Mouse (Mus musculus) limb, embryonic 14.5 days (tissue): ENCODE measurements around the gene Emd. TPM values are rescaled to one million over a fixed set of nuclear protein-coding genes. Genes with fewer than 3 reads are reported as not detected.
"Not testable (repeated sequence)": the region's sequence is repeated elsewhere in the genome, so short reads cannot be mapped to it uniquely, and the experiment has no call there.

ENCODE experiments used
- ATAC-seq: fragments of 200-750 bp; cut with Nextera tagmentation; 2 replicates; pipeline ENCODE4 v1.8.0; 2017; ENCODE audit warnings: low read depth, moderate number of reproducible peaks, moderate TSS enrichment; ENCODE audit not compliant: low FRiP score
- DNase-seq: peaks from one replicate; pipeline ENCODE4 v3.0.0-alpha.2; 2015; ENCODE audit warnings: low spot score
- H3K27ac ChIP-seq: fragments of 300-500 bp; sonication (generic); replicated peaks from 2 replicates; pipeline ENCODE4 v1.5.1; 2014; ENCODE audit warnings: low read depth, mild to moderate bottlenecking, low read length, moderate library complexity, mixed read lengths
- H3K27me3 ChIP-seq: fragments of 300-500 bp; sonication (generic); 2 replicates; pipeline ENCODE4 v1.6.1; 2014; ENCODE audit warnings: low read length, mixed read lengths; ENCODE audit not compliant: control insufficient read depth, insufficient read depth
- H3K36me3 ChIP-seq: fragments of 300-500 bp; sonication (generic); 2 replicates; pipeline ENCODE4 v1.6.1; 2014; ENCODE audit warnings: mild to moderate bottlenecking, low read length, moderate library complexity, mixed read lengths; ENCODE audit not compliant: control insufficient read depth, insufficient read depth
- H3K4me1 ChIP-seq: fragments of 300-500 bp; sonication (generic); 2 replicates; pipeline ENCODE4 v1.6.1; 2014; ENCODE audit warnings: antibody characterized with exemption, low read length, mixed read lengths; ENCODE audit not compliant: control insufficient read depth, insufficient read depth
- H3K4me2 ChIP-seq: fragments of 300-500 bp; sonication (generic); replicated peaks from 2 replicates; pipeline ENCODE4 v1.6.1; 2014; ENCODE audit warnings: low read depth, mild to moderate bottlenecking, low read length, moderate library complexity; ENCODE audit not compliant: severe bottlenecking
- H3K4me3 ChIP-seq: fragments of 300-500 bp; sonication (generic); replicated peaks from 2 replicates; pipeline ENCODE4 v1.5.1; 2014; ENCODE audit warnings: low read length
- H3K9ac ChIP-seq: fragments of 300-500 bp; sonication (generic); 2 replicates; pipeline ENCODE4 v1.6.1; 2014; ENCODE audit warnings: mild to moderate bottlenecking, low read depth, low read length, moderate library complexity; ENCODE audit not compliant: severe bottlenecking
- H3K9me3 ChIP-seq: fragments of 300-500 bp; sonication (generic); 2 replicates; pipeline ENCODE4 v1.6.1; 2016; ENCODE audit warnings: low read length; ENCODE audit not compliant: control insufficient read depth
- POLR2A ChIP-seq: fragments of 200-500 bp; IDR thresholded peaks from 2 replicates; pipeline ENCODE4 v1.8.0; 2012; ENCODE audit warnings: inconsistent platforms, mild to moderate bottlenecking, moderate library complexity, borderline replicate concordance; ENCODE audit not compliant: insufficient read depth, insufficient read length; ENCODE audit errors: extremely low read depth
- WGBS: fragments of 180-500 bp; shearing (Covaris S2); extraction: QIAGEN DNeasy Blood & Tissue Kit; methylation state at CpG from one replicate; pipeline ENCODE4 v1.1.7; 2014; 5-methylcytosine and 5-hydroxymethylcytosine counted together
- polyA plus RNA-seq, 2 experiments: library from polyadenylated mRNA; depleted of rRNA in 1 of 2; stranded (reverse) in 1 of 2; unstranded in 1 of 2; fragments of >200 nt; fragmentation: Nextera tagmentation in 1 of 2; extraction: Ambion mirVana in 1 of 2; gene quantifications; 2 replicates each; pipeline versions ENCODE4 v1.2.1 to v1.2.3; 2012 to 2014

The Emd gene
- polyA plus RNA-seq (2012; rRNA removed), result 107 and 143 TPM in 2 replicates
- 28.0 and 30.4 TPM in 2 replicates for polyA plus RNA-seq (2014; fragmentation: Nextera tagmentation; extraction: Ambion mirVana)

DNA sequence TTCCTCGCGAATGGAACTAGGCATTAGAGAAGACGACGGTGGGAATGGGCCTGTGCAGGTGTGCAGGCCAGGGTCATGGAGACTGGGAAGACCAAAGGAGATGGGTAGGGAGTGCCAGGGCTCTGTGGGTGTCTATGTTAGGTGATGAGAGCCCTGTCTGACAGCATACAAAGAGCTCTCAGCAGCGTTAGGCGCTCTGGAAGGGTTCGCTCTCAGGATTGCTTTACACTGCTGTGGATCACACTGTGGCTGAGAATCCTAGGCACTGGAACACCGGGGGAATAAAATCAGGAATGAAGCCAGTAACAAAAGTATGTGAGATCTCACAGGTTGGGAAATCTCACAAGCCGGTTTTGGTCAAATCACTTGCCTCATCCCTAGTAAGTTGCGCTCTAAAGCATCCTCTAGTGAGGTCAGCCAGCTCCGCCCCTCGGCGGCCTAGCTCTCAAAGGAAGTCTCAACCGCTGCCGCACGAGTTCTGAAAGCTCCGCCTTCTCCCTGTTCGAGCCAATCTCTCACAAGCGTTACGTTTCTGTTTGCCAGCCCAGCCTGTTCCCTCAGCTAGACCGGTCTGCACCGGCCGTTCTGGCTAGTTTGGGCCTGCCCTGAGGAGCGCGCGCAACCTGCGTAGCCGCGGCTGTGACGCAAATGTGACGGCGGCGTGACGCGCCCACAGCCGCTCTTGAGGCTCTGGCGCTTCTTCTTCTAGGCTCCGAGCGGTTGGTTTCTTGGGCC lies at the start of gene Emd:
TSS of gene Emd (plus strand) at position 535 of the 735 bp plus-strand sequence.
- ATAC-seq, result peak; percentile 97
- Histone ChIP-seq H3K4me2 (peak within 1 kb of the TSS; percentile 54), H3K9me3 (no peaks in the 10 kb centered on the region), H3K36me3 (peaks cover 24% of the 10 kb centered on the region), H3K4me3 (peak within 1 kb of the TSS; percentile 54), H3K27me3 (no peaks in the 10 kb centered on the region), H3K27ac (peak within 1 kb of the TSS; percentile 88), H3K9ac (peak within 1 kb of the TSS; percentile 76), H3K4me1 (no peaks in the 10 kb centered on the region)
- no peak for TF ChIP-seq POLR2A
- peak; percentile 91 for DNase-seq
- 33% methylated on average over 35 of the region's 39 CpGs for WGBS

- TF ChIP-seq POLR2A, result no peak
- DNase-seq, result no peak
- no peaks in the 10 kb centered on the region for H3K9me3 ChIP-seq
These were observed 36.0 kb upstream of the Emd start for GRCm38 (mm10) chrX:74218496-74218895.

GRCm38 (mm10) chrX:74219449-74219848 lies 35.0 kb upstream of the Emd start:
- TF ChIP-seq POLR2A, result no peak

More at GRCm38 (mm10) chrX:74218496-74218895, 36.0 kb upstream of the Emd start:
- H3K36me3 ChIP-seq, result peaks cover 3% of the 10 kb centered on the region; the same call in 1 of the 2 replicates
- 94% methylated on average over 4 of the region's 4 CpGs for WGBS
- H3K4me1 ChIP-seq, result no peaks in the 10 kb centered on the region
- no peak overlapping the region for H3K9ac ChIP-seq
- no peak overlapping the region for H3K27ac ChIP-seq
- no peak overlapping the region for H3K4me3 ChIP-seq
- H3K4me2 ChIP-seq, result no peak overlapping the region
- H3K27me3 ChIP-seq, result no peaks in the 10 kb centered on the region
- ATAC-seq, result no peak

DNA sequence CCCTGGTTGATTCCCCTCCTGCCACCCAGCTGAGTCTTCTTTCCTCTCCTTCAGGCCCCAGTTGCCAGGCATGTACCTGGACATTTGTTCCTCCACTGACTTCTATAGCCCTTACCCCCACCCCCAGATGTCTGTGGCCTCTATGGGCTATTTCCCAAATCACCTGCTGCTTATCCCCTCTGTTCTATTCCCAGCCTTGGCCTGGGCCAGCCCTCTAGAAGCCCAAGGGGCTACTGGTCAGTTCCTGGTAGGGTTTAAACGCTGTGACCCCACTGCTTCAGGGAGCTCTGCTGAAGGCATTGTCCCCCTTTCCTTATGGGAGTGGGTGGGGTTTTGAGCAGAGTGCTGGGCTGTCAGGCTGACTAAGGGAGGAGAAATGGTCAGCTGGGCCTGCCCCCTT lies 34.4 kb upstream of the Emd start:
- H3K4me3 ChIP-seq, ATAC-seq, H3K9me3 ChIP-seq, H3K9ac ChIP-seq, H3K27ac ChIP-seq, H3K4me2 ChIP-seq, H3K27me3 ChIP-seq, DNase-seq, H3K4me1 ChIP-seq: not testable (repeated sequence)
- peaks cover 18% of the 10 kb centered on the region for H3K36me3 ChIP-seq
- 42% methylated on average over 1 of the region's 1 CpGs for WGBS

More at GRCm38 (mm10) chrX:74219449-74219848, 35.0 kb upstream of the Emd start:
- ATAC-seq (no peak), DNase-seq (no peak)
- Histone ChIP-seq H3K4me2 (no peak overlapping the region), H3K36me3 (peaks cover 11% of the 10 kb centered on the region), H3K4me1 (no peaks in the 10 kb centered on the region), H3K27ac (no peak overlapping the region), H3K9ac (no peak overlapping the region), H3K27me3 (no peaks in the 10 kb centered on the region), H3K4me3 (no peak overlapping the region), H3K9me3 (no peaks in the 10 kb centered on the region)
- 55% methylated on average over 13 of the region's 13 CpGs for WGBS

DNA sequence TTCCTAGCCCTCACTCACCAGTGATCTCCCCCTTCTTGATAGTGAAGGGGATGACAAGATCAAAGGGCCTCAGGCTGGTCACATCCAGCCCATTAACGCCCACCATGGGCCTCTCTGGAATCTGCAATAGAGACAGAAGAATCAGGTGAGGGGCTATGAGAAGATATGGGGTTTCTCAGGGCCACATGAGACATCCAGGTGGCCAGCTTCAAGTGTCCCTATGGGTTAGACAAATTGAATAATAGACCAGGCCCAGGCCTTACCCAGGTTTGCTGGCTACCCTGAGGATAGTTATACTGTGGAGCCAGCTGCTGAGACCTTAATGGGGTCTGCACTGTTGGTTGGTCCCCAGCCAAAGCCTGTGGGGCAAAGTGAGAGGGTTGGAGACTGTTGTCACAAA lies 24.4 kb upstream of the Emd start:
- no peak for DNase-seq
- Histone ChIP-seq H3K9ac (no peak overlapping the region), H3K4me2 (no peak overlapping the region), H3K9me3 (no peaks in the 10 kb centered on the region), H3K27me3 (no peaks in the 10 kb centered on the region), H3K36me3 (peaks cover 99% of the 10 kb centered on the region), H3K4me1 (no peaks in the 10 kb centered on the region), H3K4me3 (no peak overlapping the region), H3K27ac (no peak overlapping the region)
- 50% methylated on average over 1 of the region's 1 CpGs for WGBS
- no peak for TF ChIP-seq POLR2A
- ATAC-seq, result no peak

DNA sequence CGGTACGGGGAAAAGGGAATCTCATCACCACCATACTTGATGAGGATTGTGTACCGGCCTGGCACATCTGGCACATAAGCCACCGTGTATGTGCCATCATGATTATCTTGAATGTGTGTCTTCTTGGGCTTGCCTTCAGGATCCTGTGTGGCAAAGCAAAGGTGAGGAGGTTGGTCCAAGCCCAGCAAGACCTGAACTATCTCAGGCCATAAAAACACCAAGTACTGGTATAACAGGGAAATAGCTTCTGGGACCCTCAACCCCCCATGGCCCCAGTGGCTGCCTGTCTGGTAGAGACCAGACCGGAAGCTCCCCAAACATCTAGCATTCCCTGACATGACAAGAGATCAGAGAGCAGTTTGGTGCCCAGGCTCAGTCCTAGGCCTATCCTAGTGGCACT lies 21.3 kb upstream of the Emd start:
- DNase-seq (no peak), ATAC-seq (no peak)
- no peaks in the 10 kb centered on the region for H3K27me3 ChIP-seq
- 86% methylated on average over 5 of the region's 5 CpGs for WGBS
- no peaks in the 10 kb centered on the region for H3K9me3 ChIP-seq
- H3K27ac ChIP-seq, result no peak overlapping the region
- no peak overlapping the region for H3K4me3 ChIP-seq
- no peaks in the 10 kb centered on the region for H3K4me1 ChIP-seq
- no peak overlapping the region for H3K4me2 ChIP-seq
- no peak overlapping the region for H3K9ac ChIP-seq
- peaks cover 94% of the 10 kb centered on the region for H3K36me3 ChIP-seq
- TF ChIP-seq POLR2A, result no peak
